Mouse (Mus musculus): Measurements from ENCODE around the gene Gm20605. TPM values are rescaled to one million over a fixed set of nuclear protein-coding genes. Genes with fewer than 3 reads are reported as not detected.
A peak's percentile ranks its signal among the peaks of the same experiment; 100 is the strongest.
"Not testable (repeated sequence)": the region's sequence is repeated elsewhere in the genome, so short reads cannot be mapped to it uniquely, and the experiment has no call there.

The Gm20605 gene
- polyA plus RNA-seq, 1 experiment = 22.7 TPM

DNA sequence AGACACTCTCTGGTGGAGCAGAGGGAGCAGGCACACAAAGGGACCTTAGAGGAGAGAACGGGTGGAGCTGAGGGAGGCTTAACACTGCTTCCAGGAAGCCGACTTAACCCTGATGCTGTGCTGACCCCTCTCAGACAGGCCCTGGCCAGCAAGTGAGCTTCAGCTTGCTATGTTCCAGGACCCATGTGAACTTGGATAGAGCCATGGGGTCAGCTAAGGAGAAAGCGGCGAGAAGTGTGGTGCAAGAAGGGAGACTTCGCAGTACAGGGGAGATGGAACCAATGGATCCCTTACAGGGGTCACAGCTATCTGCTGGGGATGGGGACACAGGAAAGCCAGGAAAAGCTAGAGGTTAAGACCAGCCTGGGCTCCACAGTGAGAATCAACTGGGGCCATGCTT lies 15.9 kb upstream of the Gm20605 start:
- DNase-seq (ENCODE audit: low spot score) = no peak

DNA sequence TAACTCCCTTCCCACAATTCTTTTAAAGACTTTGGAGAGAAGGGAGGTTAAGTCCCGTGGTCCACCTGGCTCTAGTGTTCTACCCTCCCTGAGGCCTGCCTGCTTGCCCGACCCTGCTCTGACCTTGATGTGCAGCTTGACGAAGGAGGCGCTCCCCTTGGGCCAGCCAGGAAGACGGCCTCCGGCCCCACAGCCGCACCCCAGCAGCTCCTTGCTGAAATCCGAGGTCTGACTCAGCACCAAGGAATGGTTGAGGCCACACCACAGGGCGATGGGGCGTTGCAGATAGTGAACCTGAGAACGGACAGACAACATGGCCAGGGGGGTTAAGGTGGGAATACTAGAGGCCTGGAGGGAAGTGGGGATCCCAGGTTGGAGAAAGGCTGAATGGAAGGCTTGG lies 15.4 kb upstream of the Gm20605 start, which contains the start of gene Pcolce:
Gene Pcolce (minus strand): TSS at position 235 of the 400 bp plus-strand sequence.
- peak; percentile 56 for DNase-seq (ENCODE audit: low spot score)

DNA sequence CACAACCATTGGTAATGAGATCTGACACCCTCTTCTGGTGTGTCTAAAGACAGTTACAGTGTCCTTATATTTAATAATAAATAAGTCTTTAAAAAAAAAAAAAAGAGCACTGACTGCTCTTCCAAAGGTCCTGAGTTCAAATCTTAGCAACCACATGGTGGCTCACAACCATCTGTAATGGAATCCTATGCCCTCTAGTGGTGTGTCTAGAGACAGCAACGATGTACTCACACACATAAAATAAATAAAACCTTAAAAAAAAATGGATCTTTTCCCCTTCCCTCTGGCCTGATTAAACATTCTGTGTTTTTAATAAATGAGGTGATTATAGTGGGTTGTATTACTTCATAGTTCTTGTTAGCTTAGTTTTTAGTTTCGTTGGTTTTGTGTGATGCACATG lies 14.1 kb upstream of the Gm20605 start:
- DNase-seq (ENCODE audit: low spot score) = not testable (repeated sequence)

DNA sequence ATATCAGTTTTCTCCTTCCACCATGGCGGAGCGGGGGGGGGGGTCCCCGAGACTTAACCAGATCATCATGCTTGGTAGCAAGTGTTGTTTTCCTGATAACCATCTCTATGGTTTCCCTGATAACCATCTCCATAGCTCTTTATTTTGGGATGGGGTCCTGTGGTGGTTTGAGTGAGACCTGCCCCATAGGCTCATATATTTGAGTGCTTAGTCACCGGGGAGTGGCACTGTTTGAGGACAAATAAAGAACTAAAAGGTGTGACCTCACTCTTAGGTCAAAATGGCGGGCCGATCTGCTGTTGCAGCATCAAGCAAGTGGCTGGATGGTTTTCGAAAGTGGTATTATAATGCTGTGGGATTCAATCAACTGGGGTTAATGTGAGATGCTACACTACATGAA lies 13.6 kb upstream of the Gm20605 start:
- DNase-seq (ENCODE audit: low spot score) = no peak

DNA sequence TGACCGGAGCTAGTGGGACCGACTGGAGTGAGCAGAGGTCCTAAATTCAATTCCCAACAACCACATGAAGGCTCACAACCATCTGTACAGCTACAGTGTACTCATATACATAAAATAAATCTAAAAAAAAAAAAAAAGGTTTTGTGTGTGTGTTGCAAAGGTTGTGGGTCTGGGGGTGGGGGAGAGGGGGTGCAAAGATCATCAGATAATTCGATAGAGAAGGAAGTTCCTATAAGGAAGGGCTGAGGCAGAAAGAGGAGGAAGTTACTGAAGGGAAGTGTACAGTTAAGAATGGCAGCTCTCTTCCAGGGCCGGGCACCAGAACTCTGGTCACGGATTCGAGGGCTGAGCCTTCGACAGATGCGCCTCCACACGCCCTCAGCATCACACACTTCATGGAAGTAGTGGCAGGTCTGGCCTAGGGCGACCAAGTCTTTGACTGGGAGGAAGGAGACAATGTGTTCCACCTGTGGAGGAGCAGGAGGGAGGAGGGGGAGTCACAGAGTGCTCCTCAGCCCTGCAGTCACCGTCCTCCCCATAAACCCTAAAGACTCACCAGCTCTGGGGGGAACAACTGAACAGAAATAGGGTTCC lies 4.9 kb upstream of the Gm20605 start:
- DNase-seq (ENCODE audit: low spot score) = no peak

DNA sequence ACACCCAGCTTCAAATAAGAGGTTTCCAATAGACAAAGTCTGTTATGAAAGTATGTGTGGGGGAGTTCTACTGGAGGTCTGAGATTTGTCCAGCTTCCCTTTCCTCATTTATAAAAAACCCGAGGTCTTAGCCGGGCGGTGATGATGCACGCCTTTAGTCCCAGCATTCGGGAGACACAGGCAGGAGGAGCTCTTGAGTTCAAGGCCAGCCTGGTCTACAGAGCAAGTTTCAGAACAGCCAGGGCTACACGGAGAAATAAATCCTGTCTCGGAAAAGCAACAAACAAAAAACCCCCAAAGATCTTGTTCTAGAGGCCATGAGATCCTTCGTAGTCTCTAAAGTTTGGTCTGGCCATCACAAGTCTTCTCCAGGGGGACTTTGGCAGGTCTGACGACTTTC lies 984 bp upstream of the Gm20605 start:
- no peak for DNase-seq (ENCODE audit: low spot score)

DNA sequence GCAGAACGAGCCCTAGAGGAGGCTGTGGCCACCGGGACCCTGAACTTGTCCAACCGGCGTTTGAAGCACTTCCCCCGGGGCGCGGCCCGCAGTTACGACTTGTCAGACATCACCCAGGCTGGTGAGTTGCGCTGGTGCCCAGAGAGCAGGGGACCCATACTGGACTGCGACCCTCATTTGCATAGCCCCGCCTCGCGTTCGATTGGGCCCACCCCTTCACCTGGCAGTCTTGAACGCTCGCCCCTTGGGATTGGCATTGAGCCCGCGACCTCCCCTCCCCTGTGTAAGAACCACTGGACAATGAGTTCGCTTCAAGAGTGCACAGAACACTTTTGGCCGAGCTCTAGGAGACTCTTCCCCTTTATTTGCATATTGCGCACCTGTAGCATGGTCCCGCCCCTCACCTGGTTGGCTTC lies 339 bp downstream of the Gm20605 start:
- DNase-seq (ENCODE audit: low spot score) = no peak

DNA sequence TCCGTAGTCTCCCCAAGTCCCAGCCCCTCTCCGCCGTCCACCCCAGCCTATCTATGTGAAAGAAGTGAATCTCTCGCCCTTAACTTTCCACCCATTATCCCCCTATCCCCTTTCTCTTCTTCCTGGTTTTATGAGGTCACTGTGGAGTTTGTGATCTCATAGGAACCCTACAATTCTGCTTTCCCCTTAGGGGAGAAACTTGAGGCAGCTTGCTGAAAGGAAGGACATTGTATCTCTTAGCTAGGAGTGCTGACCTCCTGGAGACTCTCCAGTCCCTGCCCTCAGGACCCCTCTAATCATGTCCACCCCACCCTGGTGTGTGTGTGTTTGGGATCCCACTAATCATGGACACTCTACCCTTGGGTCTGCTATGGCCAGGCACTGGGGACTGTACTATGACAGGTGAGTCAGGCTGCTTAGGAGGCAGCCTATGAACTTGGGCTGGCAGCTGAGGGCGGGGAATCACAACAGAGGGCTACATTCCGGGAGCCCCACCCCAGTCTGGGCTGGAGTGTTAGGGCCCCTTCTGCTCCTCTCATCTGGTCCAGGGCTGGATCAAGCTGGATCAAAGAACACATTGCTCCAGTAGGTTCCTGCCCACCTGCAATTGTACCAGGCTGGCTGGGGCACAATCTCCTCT lies 1.1 kb downstream of the Gm20605 start:
- no peak for DNase-seq (ENCODE audit: low spot score)

DNA sequence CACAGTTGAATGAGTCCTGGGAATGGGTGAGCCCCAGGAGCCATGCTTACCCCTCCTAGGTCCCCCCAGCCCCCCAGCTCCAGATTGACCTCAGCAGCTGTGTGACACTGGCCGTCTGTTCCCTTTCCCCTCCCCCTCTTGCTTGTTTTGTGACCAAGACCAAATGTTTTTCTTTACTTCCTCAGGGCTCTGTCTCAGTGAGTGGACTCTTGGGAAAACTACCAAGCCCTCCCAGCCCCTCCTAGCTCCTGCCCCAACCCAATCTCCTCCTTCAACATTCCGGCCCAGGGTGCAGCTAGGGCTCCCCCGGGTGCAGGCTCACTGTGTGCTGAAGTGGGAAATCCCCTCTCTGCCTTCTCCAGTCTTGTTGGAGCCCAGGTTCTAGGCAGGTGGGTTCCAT lies 1.6 kb downstream of the Gm20605 start:
- DNase-seq (ENCODE audit: low spot score) = no peak

DNA sequence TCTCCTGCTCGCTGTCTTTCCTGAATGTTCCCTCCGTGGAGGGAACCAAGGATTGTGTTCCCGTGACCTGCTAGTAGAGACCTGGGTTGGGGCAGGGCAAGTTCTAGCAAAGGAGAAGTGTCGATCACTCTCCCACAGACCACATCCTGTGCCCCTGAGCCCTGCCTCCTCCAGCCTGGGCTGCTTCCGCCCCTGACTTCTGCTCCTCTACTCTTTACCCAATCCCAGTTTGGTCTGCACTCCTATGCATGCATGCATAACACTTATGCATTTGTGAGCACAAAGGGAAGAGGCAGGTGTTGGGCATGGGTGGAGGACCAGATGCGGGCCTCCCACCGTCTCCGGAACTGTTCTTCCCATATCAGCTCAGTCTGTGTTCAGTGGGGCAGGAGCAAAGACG lies 2.2 kb downstream of the Gm20605 start:
- no peak for DNase-seq (ENCODE audit: low spot score)

DNA sequence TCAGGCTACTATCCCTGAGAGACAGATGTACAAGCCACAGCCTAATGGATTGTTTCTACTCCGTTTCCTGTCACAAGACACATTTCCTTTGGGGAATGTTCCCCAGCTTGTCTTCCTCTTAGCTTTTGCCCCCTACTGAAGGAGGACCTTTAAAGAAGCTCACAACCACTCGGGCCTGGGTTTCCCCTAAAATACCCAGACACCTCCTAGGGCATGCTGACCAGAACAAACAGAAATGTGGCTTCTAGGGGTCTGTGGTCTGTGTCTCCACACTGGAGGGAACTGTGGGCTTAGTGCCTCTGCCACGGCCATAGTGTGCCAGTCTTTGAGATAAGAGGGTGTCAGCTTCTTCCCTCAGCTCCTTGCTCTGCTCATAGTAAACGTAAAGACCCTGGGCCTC lies 2.6 kb downstream of the Gm20605 start:
- DNase-seq (ENCODE audit: low spot score) = no peak

DNA sequence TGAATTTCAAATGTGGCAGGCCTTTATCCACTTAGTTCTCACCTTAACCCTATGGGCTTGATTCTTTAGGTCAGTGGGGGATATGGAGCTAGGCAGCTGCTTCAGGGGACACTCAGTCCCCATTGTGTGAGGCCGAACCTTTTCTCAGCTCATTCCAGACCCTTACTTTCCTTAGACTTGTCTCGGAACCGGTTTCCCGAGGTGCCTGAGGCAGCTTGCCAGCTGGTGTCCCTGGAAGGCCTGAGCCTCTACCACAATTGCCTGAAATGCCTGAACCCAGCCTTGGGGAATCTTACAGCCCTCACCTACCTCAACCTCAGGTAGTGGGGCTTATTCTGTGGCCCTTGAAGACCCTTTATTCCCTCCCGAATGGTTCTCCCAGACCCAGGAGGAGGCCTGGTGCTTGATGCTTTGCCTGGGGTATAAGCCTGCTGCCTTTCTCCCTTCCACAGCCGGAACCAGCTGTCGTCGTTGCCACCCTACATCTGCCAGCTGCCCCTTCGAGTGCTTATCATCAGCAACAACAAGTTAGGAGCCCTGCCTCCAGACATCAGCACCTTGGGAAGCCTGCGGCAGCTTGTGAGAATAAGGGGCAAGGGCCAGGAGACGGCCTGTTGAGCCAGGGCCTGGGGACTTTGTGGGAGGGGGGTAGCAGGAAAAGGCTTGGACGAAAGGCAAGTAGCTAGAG lies 4.6 kb downstream of the Gm20605 start:
- DNase-seq (ENCODE audit: low spot score) = no peak

DNA sequence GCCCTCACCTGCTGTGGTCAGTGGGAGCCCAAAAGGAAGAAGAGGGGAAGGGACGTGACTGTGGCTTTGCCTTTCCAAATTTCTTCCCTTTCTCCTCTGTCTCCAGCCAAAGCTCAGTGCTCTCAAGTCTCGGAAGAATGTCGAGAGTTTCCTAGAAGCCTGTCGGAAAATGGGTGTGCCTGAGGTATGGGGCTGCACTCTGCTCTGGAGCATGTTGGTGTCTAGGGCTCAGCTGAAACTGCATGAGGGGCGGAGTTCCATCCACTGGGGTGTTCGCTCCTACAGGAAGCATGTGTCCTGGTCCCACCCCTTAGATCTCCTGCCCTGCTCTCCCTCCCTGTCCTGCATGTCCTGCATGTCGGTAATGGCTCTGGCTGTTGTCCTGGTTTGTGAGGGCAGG lies 10.5 kb downstream of the Gm20605 start:
- no peak for DNase-seq (ENCODE audit: low spot score)

DNA sequence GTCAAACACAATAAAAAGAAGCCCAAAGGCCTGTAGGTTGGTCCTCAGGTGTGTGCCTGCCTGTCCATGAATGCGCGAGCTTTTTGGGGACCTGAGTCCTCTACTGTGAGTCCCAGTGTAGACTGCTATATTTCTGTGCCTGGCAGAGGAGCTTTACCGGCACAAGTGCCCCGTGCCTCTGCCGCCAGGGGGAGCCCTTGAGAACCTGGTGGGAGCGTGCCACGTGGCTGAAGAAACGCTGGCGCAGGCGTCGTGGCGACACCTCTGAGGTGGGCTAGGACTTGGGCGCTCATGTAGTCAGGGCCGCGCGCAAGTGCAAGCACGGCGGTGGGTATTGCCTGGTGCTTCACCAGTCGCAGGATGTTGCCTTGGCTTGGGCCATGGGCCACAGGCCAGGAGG lies 12.1 kb downstream of the Gm20605 start, which contains the start of gene Sap25:
Gene Sap25 (plus strand): TSS at position 281 of the 400 bp plus-strand sequence.
- no peak for DNase-seq (ENCODE audit: low spot score)

DNA sequence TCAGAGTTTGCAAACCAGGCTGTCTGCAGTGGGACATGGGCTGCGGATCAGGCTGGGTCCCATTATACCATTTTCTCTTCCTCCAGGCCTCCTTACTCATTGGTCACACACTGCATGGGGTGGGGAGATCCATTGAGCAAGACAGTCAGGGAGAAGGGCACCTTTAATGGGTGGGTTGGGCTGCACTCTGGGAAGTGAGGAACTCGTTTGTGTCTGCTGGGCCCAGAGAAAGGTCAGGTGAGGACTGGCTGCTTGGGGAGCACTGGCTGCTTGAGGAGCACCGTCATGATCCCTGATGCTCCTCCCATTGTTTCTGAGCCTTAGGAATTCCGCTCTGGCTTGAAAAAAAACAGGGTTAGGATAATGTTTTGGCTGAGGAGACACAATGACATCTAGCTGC lies 13.9 kb downstream of the Gm20605 start:
- no peak for DNase-seq (ENCODE audit: low spot score)

DNA sequence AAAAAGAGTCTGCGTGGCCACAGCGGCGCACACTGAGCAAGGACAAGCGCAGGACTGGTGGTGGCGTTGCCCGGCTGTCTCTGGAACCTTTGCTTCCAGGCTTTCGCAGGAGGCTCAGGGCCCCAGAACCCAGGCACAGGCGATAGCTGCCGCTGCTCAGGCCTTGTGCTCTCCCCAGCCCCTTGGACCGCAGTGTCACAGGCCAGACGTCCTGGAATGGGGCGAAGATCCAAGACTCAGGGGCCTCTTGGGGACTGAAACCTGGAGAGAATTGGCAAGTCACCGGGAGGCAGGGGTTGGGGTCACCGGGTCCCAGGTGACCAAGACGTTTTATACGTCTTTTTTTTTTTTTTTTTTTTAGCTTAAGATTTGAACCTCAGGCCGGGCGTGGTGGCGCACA lies 15.5 kb downstream of the Gm20605 start:
- DNase-seq (ENCODE audit: low spot score) = no peak

DNA sequence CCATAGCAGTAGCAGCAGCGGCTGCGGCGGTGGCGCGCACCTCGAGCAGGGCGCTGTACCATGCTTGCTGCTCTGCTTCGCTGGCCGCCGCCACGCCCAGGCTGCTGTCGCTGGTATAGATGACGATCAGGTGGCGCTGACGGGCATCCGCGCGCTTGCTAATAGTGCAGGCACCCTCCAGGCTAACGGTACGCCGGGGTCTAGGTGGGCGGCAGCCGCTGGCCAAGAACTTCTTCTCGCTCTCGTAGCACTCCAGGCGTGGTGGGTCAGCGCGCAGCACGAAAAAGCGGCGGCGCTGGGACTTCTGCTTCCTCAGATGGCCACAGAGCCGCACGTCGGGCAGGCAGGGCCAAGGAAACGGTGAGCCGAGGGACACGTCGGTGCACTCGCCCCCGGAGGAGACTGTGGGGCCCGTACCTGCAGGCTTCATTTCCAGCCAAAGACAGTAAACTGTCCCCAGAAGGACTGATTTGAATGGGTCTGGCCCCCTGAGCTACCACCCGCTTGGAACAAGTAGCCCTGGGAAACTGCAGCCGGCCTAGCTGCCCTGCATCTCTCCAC lies 16.2 kb downstream of the Gm20605 start:
- DNase-seq (ENCODE audit: low spot score) = no peak

DNA sequence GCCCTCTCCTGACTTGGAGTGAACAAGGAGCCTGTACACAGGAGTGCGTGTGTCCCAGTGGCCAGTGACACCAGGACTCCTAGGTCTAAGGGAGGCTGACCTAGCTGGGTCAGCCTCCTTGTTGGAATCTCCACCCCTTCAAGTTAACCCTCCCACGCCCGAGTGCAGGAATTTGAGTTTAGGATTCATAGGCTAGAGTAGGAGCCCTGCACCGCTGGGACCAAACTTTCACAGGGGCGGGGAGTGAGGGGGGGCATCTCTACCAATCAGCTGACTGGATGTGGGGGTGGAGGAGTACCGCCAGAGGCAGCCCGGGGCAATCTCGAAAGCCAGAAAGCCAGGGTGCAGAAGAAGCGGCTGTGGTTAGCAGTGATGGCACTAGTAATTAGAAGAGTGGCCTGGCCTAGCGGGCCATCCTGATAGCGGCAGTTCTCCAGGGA lies 16.7 kb downstream of the Gm20605 start, which contains the start of gene Irs3:
Gene Irs3 (minus strand): TSS at position 63 of the 440 bp plus-strand sequence.
- DNase-seq (ENCODE audit: low spot score) = no peak

DNA sequence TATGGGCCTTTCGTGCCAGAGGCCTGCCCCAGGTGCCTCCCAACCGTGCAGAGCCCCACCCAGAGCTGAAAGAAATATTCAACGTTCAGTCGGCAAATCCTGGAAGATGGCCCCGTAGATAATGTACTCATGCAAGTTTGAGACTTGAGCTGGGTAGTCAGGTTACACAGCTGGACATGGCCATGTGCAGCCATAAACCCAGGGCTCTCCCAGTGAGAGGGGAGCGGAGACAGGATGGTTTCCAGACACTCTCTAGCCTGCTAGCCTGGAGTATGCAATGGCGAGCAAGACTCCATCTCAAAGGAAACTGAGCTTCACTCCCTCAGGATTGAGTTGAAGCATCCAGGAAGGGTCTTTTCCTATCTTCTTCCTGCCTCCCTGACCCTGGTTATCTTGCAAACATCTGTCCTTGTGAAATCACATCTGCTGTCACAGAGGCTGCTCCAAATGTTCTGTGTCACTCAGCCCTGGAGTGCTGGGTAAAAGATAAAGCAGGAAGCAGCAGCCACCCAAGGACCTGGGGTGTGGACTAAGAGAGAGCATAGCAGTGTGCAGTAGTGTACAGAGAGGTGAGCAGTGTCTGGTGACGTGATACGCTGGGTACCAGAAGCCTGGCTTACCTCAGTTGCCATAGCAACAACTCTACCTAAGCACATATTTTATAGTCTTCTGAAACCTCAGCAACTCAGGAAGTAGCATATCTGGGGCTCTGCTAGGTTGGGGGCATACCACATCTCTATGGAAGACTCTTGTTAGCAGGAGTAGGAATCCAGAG lies 19.0 kb downstream of the Gm20605 start:
- no peak for DNase-seq (ENCODE audit: low spot score)

DNA sequence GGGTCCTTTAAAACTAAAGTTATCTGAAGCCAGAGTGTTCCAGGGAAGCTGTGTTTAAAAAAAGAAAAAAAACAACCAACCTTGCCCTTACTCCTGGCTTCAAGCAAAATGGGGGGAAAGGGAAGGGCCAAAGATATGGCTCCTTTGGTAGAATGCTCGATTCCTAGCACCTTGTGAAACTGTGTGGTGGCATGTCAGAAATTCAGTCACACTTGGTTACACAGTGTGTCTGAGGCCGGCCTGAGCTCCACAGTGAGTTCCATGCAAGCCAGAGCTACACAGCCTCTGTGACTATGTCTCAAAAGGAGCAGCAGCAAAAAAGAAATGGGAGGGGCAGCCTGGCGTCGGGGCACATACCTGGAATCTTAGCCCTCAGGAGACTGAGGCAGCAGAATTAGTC lies 20.3 kb downstream of the Gm20605 start:
- DNase-seq (ENCODE audit: low spot score) = no peak

DNA sequence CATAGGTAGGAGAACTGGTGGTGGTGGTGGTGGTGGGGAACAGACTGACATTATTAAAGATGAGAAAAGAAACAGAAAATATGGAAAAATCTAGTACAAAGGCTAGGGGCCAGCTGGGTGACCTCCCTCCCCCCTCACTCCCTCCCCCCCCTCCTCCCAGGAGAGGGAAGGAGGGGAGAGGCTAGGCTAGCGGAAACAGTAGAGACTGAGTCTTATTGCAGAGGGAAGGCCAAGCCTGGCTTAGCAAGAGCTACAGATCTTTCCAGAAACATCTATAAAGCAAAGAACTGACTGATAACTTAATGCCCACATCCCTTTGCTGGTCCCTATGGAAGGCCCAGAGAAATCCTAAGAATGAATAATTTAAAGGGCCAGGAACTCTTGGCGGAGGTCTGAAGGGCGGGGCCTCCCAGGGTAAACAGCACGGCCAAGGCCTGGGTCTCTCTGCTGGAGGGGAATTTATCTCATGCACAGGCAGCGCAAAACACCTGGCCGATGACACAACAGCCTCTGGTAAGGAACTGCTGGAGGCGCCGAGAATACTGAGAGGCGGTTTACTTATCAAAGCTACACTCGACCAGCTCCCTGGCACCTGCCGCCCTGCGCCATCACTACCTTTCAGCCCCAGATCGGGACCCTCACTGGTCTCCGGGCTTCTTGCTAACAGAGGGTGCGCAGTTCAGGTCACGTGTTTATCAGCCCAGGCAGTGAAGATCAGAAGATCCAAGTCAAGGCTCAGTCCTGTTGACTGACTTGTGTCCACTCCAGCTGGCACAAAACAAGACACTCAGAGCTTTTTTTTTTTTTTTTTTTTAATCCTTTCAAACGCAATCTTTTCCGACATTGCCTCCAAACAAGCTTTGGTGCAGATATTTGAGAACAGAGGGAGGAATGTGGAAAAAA lies 20.9 kb downstream of the Gm20605 start:
- DNase-seq (ENCODE audit: low spot score) = no peak

Data from urinary bladder, adult 2 months (tissue).